Mouse (Mus musculus): Measurements from ENCODE around the gene Slc7a8. TPM values are rescaled to one million over a fixed set of nuclear protein-coding genes. Genes with fewer than 3 reads are reported as not detected.

The Slc7a8 gene
- polyA plus RNA-seq (2012; rRNA removed) (5.8 and 6.9 TPM in 2 replicates), polyA plus RNA-seq (2014; fragmentation: Nextera tagmentation; extraction: Ambion mirVana) (4.5 and 4.7 TPM in 2 replicates)

GRCm38 (mm10) chr14:54781610-54782365 lies at the start of gene Slc7a8:
Gene Slc7a8, minus strand, starts transcription at chr14:54781946.
- H3K4me1 ChIP-seq (ENCODE audit: control insufficient read depth, insufficient read depth, low read length), result peaks cover 3% of the 10 kb centered on the region; the same call in 1 of the 2 replicates

GRCm38 (mm10) chr14:54823716-54824115 lies 42.0 kb upstream of the Slc7a8 start:
- Histone ChIP-seq H3K27ac (replicated peaks; ENCODE audit: low read depth, low read length) (no peak overlapping the region), H3K36me3 (ENCODE audit: control insufficient read depth, insufficient read depth, low read length) (no peaks in the 10 kb centered on the region), H3K9me3 (ENCODE audit: control insufficient read depth, low read length) (no peaks in the 10 kb centered on the region), H3K4me1 (ENCODE audit: control insufficient read depth, insufficient read depth, low read length) (no peaks in the 10 kb centered on the region), H3K9ac (ENCODE audit: low read depth, low read length, severe bottlenecking) (no peak overlapping the region), H3K27me3 (ENCODE audit: control insufficient read depth, insufficient read depth, low read length) (no peaks in the 10 kb centered on the region), H3K4me2 (replicated peaks; ENCODE audit: low read depth, low read length, severe bottlenecking) (no peak overlapping the region), H3K4me3 (replicated peaks; ENCODE audit: low read length) (no peak overlapping the region)
- DNase-seq (ENCODE audit: low spot score), result no peak
- 54% methylated on average over 1 of the region's 1 CpGs for whole genome bisulfite sequencing
- ATAC-seq (ENCODE audit: low FRiP score, low read depth), result no peak
- TF ChIP-seq POLR2A (IDR thresholded peaks at IDR 0.05; ENCODE audit: borderline replicate concordance, extremely low read depth, insufficient read depth, insufficient read length), result no peak

More at GRCm38 (mm10) chr14:54781610-54782365, at the start of gene Slc7a8:
- no peaks in the 10 kb centered on the region for H3K9me3 ChIP-seq (ENCODE audit: control insufficient read depth, low read length)
- TF ChIP-seq POLR2A (IDR thresholded peaks at IDR 0.05; ENCODE audit: borderline replicate concordance, extremely low read depth, insufficient read depth, insufficient read length), result no peak
- peak within 1 kb of the TSS; percentile 96 for H3K4me2 ChIP-seq (replicated peaks; ENCODE audit: low read depth, low read length, severe bottlenecking)
- peak within 1 kb of the TSS; percentile 43 for H3K4me3 ChIP-seq (replicated peaks; ENCODE audit: low read length)
- ATAC-seq (ENCODE audit: low FRiP score, low read depth), result peak; percentile 34; the same call in 1 of the 2 replicates
- peak; percentile 34 for DNase-seq (ENCODE audit: low spot score)
- H3K27me3 ChIP-seq (ENCODE audit: control insufficient read depth, insufficient read depth, low read length), result peaks cover 36% of the 10 kb centered on the region
- H3K27ac ChIP-seq (replicated peaks; ENCODE audit: low read depth, low read length), result no peak within 1 kb of the TSS
- H3K36me3 ChIP-seq (ENCODE audit: control insufficient read depth, insufficient read depth, low read length), result no peaks in the 10 kb centered on the region
- H3K9ac ChIP-seq (ENCODE audit: low read depth, low read length, severe bottlenecking), result peak within 1 kb of the TSS; percentile 43
- 2% methylated on average over 37 of the region's 37 CpGs for WGBS

- Histone ChIP-seq H3K4me3 (replicated peaks; ENCODE audit: low read length) (no peak overlapping the region), H3K36me3 (ENCODE audit: control insufficient read depth, insufficient read depth, low read length) (no peaks in the 10 kb centered on the region), H3K9ac (ENCODE audit: low read depth, low read length, severe bottlenecking) (no peak overlapping the region), H3K4me1 (ENCODE audit: control insufficient read depth, insufficient read depth, low read length) (no peaks in the 10 kb centered on the region), H3K9me3 (ENCODE audit: control insufficient read depth, low read length) (no peaks in the 10 kb centered on the region), H3K27me3 (ENCODE audit: control insufficient read depth, insufficient read depth, low read length) (no peaks in the 10 kb centered on the region), H3K4me2 (replicated peaks; ENCODE audit: low read depth, low read length, severe bottlenecking) (no peak overlapping the region), H3K27ac (replicated peaks; ENCODE audit: low read depth, low read length) (no peak overlapping the region)
- TF ChIP-seq POLR2A (IDR thresholded peaks at IDR 0.05; ENCODE audit: borderline replicate concordance, extremely low read depth, insufficient read depth, insufficient read length), result no peak
- DNase-seq (ENCODE audit: low spot score) (no peak), ATAC-seq (ENCODE audit: low FRiP score, low read depth) (no peak)
- 85% methylated on average over 2 of the region's 2 CpGs for WGBS
These were observed 40.6 kb upstream of the Slc7a8 start for GRCm38 (mm10) chr14:54822301-54822700.

GRCm38 (mm10) chr14:54817791-54818190 lies 36.0 kb upstream of the Slc7a8 start:
- 55% methylated on average over 2 of the region's 2 CpGs for WGBS
- TF ChIP-seq POLR2A (IDR thresholded peaks at IDR 0.05; ENCODE audit: borderline replicate concordance, extremely low read depth, insufficient read depth, insufficient read length), result no peak
- Histone ChIP-seq H3K4me3 (replicated peaks; ENCODE audit: low read length) (no peak overlapping the region), H3K9me3 (ENCODE audit: control insufficient read depth, low read length) (no peaks in the 10 kb centered on the region), H3K4me2 (replicated peaks; ENCODE audit: low read depth, low read length, severe bottlenecking) (no peak overlapping the region), H3K4me1 (ENCODE audit: control insufficient read depth, insufficient read depth, low read length) (no peaks in the 10 kb centered on the region), H3K9ac (ENCODE audit: low read depth, low read length, severe bottlenecking) (no peak overlapping the region), H3K27me3 (ENCODE audit: control insufficient read depth, insufficient read depth, low read length) (no peaks in the 10 kb centered on the region), H3K27ac (replicated peaks; ENCODE audit: low read depth, low read length) (no peak overlapping the region), H3K36me3 (ENCODE audit: control insufficient read depth, insufficient read depth, low read length) (no peaks in the 10 kb centered on the region)
- DNase-seq (ENCODE audit: low spot score), result no peak
- no peak for ATAC-seq (ENCODE audit: low FRiP score, low read depth)

GRCm38 (mm10) chr14:54815737-54816136 lies 34.0 kb upstream of the Slc7a8 start:
- Histone ChIP-seq H3K27me3 (ENCODE audit: control insufficient read depth, insufficient read depth, low read length) (no peaks in the 10 kb centered on the region), H3K36me3 (ENCODE audit: control insufficient read depth, insufficient read depth, low read length) (no peaks in the 10 kb centered on the region), H3K27ac (replicated peaks; ENCODE audit: low read depth, low read length) (no peak overlapping the region), H3K4me3 (replicated peaks; ENCODE audit: low read length) (no peak overlapping the region), H3K4me2 (replicated peaks; ENCODE audit: low read depth, low read length, severe bottlenecking) (no peak overlapping the region), H3K9me3 (ENCODE audit: control insufficient read depth, low read length) (no peaks in the 10 kb centered on the region), H3K9ac (ENCODE audit: low read depth, low read length, severe bottlenecking) (no peak overlapping the region), H3K4me1 (ENCODE audit: control insufficient read depth, insufficient read depth, low read length) (no peaks in the 10 kb centered on the region)
- DNase-seq (ENCODE audit: low spot score), result no peak
- 48% methylated on average over 3 of the region's 3 CpGs for WGBS
- no peak for TF ChIP-seq POLR2A (IDR thresholded peaks at IDR 0.05; ENCODE audit: borderline replicate concordance, extremely low read depth, insufficient read depth, insufficient read length)
- ATAC-seq (ENCODE audit: low FRiP score, low read depth), result no peak

Measured in limb, embryonic 14.5 days (tissue).